Mouse (Mus musculus) embryonic facial prominence, embryonic 14.5 days (tissue): ENCODE data around the gene Pafah1b2. TPM values are rescaled to one million over a fixed set of nuclear protein-coding genes. Genes with fewer than 3 reads are reported as not detected.

Experiments used
- ATAC-seq: fragments of 200-750 bp; cut with Nextera tagmentation; 2 replicates; pipeline ENCODE4 v1.8.0; 2017; ENCODE audit warnings: low read depth, moderate number of reproducible peaks, moderate TSS enrichment
- DNase-seq: peaks from one replicate; pipeline ENCODE4 v3.0.0-alpha.2; 2015; ENCODE audit warnings: low spot score
- H3K27ac ChIP-seq: fragments of 300-500 bp; sonication (generic); replicated peaks from 2 replicates; pipeline ENCODE4 v1.5.1; 2014; ENCODE audit warnings: low read depth, mild to moderate bottlenecking, low read length, moderate library complexity
- H3K27me3 ChIP-seq: fragments of 300-500 bp; sonication (generic); replicated peaks from 2 replicates; pipeline ENCODE4 v1.6.1; 2014; ENCODE audit warnings: low read length; ENCODE audit not compliant: control insufficient read depth, insufficient read depth
- H3K36me3 ChIP-seq: fragments of 300-500 bp; sonication (generic); 2 replicates; pipeline ENCODE4 v1.6.1; 2014; ENCODE audit warnings: low read length, mixed read lengths; ENCODE audit not compliant: control insufficient read depth, insufficient read depth
- H3K4me1 ChIP-seq: fragments of 300-500 bp; sonication (generic); 2 replicates; pipeline ENCODE4 v1.6.1; 2014; ENCODE audit warnings: antibody characterized with exemption, low read length; ENCODE audit not compliant: control insufficient read depth, insufficient read depth
- H3K4me2 ChIP-seq: fragments of 300-500 bp; sonication (generic); 2 replicates; pipeline ENCODE4 v1.6.1; 2014; ENCODE audit warnings: low read depth, mild to moderate bottlenecking, low read length, moderate library complexity, mixed read lengths
- H3K4me3 ChIP-seq: fragments of 300-500 bp; sonication (generic); 2 replicates; pipeline ENCODE4 v1.5.1; 2014; ENCODE audit warnings: low read depth, mild to moderate bottlenecking, low read length
- H3K9ac ChIP-seq: fragments of 300-500 bp; sonication (generic); 2 replicates; pipeline ENCODE4 v1.6.1; 2014; ENCODE audit warnings: low read depth, mild to moderate bottlenecking, low read length, moderate library complexity, mixed read lengths
- H3K9me3 ChIP-seq: fragments of 300-500 bp; sonication (generic); 2 replicates; pipeline ENCODE4 v1.6.1; 2016; ENCODE audit warnings: low read length; ENCODE audit not compliant: control insufficient read depth
- WGBS: fragments of 180-500 bp; shearing (Covaris S2); extraction: QIAGEN DNeasy Blood & Tissue Kit; methylation state at CpG from one replicate; pipeline ENCODE4 v1.1.7; 2014; 5-methylcytosine and 5-hydroxymethylcytosine counted together
- polyA plus RNA-seq: library from polyadenylated mRNA; unstranded; fragments of >200 nt; fragmentation: Nextera tagmentation; extraction: Ambion mirVana; gene quantifications from 2 replicates; pipeline ENCODE4 v1.2.1, GENCODE M21; 2014

The Pafah1b2 gene
- polyA plus RNA-seq, 1 experiment from 2014 or later: 167 TPM

- no peak for ATAC-seq
- H3K27ac ChIP-seq: no peak overlapping the region
Observed at GRCm38 (mm10) chr9:45944506-45945400, 67.7 kb downstream of the Pafah1b2 start.

GRCm38 (mm10) chr9:45943628-45944505 lies 68.6 kb downstream of the Pafah1b2 start:
- ATAC-seq (peak; percentile 28; the same call in 1 of the 2 replicates), DNase-seq (no peak)
- Histone ChIP-seq H3K27ac (no peak overlapping the region), H3K4me2 (no peak overlapping the region), H3K9ac (no peak overlapping the region), H3K4me3 (no peak overlapping the region), H3K36me3 (peaks cover 90% of the 10 kb centered on the region), H3K27me3 (no peaks in the 10 kb centered on the region), H3K4me1 (no peaks in the 10 kb centered on the region), H3K9me3 (no peaks in the 10 kb centered on the region)
- 88% methylated on average over 8 of the region's 8 CpGs for WGBS

More at GRCm38 (mm10) chr9:45944506-45945400, 67.7 kb downstream of the Pafah1b2 start:
- no peak for DNase-seq
- no peaks in the 10 kb centered on the region for H3K9me3 ChIP-seq
- peaks cover 92% of the 10 kb centered on the region for H3K36me3 ChIP-seq
- H3K4me2 ChIP-seq: no peak overlapping the region
- no peaks in the 10 kb centered on the region for H3K4me1 ChIP-seq
- 85% methylated on average over 13 of the region's 13 CpGs for WGBS
- no peak overlapping the region for H3K4me3 ChIP-seq
- H3K27me3 ChIP-seq: no peaks in the 10 kb centered on the region
- no peak overlapping the region for H3K9ac ChIP-seq

GRCm38 (mm10) chr9:45942916-45943315 lies 69.6 kb downstream of the Pafah1b2 start:
- Histone ChIP-seq H3K36me3 (peaks cover 88% of the 10 kb centered on the region), H3K27me3 (no peaks in the 10 kb centered on the region), H3K27ac (no peak overlapping the region), H3K9ac (no peak overlapping the region), H3K4me2 (no peak overlapping the region), H3K4me3 (no peak overlapping the region), H3K4me1 (no peaks in the 10 kb centered on the region), H3K9me3 (no peaks in the 10 kb centered on the region)
- 91% methylated on average over 8 of the region's 8 CpGs for WGBS
- ATAC-seq (no peak), DNase-seq (no peak)

DNA sequence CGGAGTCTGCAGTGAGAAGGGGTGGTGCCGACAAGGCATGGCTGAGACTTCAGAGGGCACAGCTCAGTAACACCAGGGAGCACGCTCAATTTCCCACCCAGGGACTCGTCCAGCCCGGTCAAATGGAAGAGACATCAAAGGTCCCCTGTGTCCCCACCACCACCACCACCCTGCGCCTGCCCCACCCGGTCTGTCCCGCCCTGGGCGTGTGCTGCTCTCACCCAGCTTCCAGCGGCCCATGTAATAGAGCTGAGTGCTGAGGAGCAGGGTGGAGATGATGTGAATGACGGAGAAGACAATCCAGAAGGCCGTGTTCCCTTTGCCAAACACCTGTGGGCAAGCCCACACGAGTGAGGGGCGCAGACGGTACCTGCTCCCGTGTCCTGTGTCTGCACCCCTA lies 70.0 kb downstream of the Pafah1b2 start:
- 89% methylated on average over 14 of the region's 16 CpGs for WGBS
- H3K27me3 ChIP-seq: no peaks in the 10 kb centered on the region
- no peak overlapping the region for H3K4me3 ChIP-seq
- no peak for DNase-seq
- no peak overlapping the region for H3K27ac ChIP-seq
- H3K4me2 ChIP-seq: no peak overlapping the region
- ATAC-seq: 0 out of 2 replicates have a peak, but pooled peaks have one; percentile 12
- no peaks in the 10 kb centered on the region for H3K9me3 ChIP-seq
- no peak overlapping the region for H3K9ac ChIP-seq
- peaks cover 83% of the 10 kb centered on the region for H3K36me3 ChIP-seq
- H3K4me1 ChIP-seq: no peaks in the 10 kb centered on the region

DNA sequence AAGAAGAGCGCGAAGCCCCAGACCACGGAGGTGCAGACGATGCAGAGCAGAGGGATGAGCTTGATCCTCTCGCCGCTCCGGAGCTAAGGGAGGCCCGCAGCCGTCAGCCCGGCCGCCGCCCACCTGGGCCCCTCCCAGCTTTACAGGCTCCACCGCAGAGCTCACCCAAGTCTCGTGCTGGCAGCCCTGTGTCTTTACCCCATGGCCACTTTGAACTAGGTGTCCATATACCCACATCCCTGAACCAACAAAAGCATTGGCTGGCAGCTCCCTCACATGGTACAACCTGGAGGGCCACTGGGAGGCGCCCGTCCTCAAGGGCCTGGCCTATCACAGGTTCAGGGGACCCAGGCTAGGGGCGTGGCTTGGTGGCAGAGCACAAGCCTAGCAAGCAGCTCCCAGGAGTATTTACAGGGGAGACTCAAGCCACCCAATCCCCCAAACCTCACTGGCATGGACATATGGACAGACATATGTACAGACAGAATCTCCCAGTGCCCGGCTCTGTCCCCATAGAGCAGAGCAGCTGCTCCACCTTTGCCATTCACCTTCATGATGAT lies 71.1 kb downstream of the Pafah1b2 start:
- peaks cover 73% of the 10 kb centered on the region for H3K36me3 ChIP-seq
- no peaks in the 10 kb centered on the region for H3K27me3 ChIP-seq
- DNase-seq: peak; percentile 14
- H3K9ac ChIP-seq: no peak overlapping the region
- H3K27ac ChIP-seq: no peak overlapping the region
- 65% methylated on average over 14 of the region's 18 CpGs for WGBS
- no peak for ATAC-seq
- H3K9me3 ChIP-seq: no peaks in the 10 kb centered on the region
- no peak overlapping the region for H3K4me2 ChIP-seq
- no peaks in the 10 kb centered on the region; the same call in 1 of the 2 replicates for H3K4me1 ChIP-seq
- no peak overlapping the region for H3K4me3 ChIP-seq

DNA sequence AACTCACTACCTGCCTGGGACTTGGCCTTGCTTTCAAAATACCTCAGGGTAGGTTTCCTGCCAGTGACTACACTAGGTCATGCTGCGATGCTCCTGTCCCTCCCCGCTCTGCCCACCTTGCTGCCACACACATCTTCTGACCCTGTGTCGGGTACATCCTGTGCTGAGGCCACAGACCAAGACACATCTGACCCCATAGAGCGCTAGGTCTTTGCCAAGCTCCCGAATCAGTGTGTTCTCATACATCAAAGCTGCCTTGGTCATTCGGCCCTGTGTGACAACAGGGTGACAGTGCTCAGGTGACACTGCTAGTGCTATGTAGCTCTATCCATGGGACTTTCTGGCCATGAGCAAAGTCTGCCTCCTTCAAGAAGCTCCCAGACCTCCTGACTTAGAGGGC lies 72.7 kb downstream of the Pafah1b2 start:
- H3K9me3 ChIP-seq: no peaks in the 10 kb centered on the region
- H3K4me3 ChIP-seq: no peak overlapping the region
- DNase-seq: no peak
- 89% methylated on average over 6 of the region's 6 CpGs for WGBS
- no peak overlapping the region for H3K9ac ChIP-seq
- no peak overlapping the region for H3K27ac ChIP-seq
- H3K4me2 ChIP-seq: no peak overlapping the region
- ATAC-seq: no peak
- H3K4me1 ChIP-seq: no peaks in the 10 kb centered on the region; the same call in 1 of the 2 replicates
- H3K27me3 ChIP-seq: no peaks in the 10 kb centered on the region
- H3K36me3 ChIP-seq: peaks cover 57% of the 10 kb centered on the region

GRCm38 (mm10) chr9:45938952-45939637 lies 73.4 kb downstream of the Pafah1b2 start:
- H3K27me3 ChIP-seq: no peaks in the 10 kb centered on the region
- H3K4me2 ChIP-seq: no peak overlapping the region
- no peak overlapping the region for H3K9ac ChIP-seq
- H3K4me1 ChIP-seq: no peaks in the 10 kb centered on the region; the same call in 1 of the 2 replicates
- no peak overlapping the region for H3K4me3 ChIP-seq
- ATAC-seq (no peak), DNase-seq (no peak)
- no peaks in the 10 kb centered on the region for H3K9me3 ChIP-seq
- 80% methylated on average over 15 of the region's 15 CpGs for WGBS
- H3K36me3 ChIP-seq: peaks cover 50% of the 10 kb centered on the region
- H3K27ac ChIP-seq: no peak overlapping the region

- no peaks in the 10 kb centered on the region for H3K27me3 ChIP-seq
- H3K4me2 ChIP-seq: no peak overlapping the region
- no peaks in the 10 kb centered on the region; the same call in 1 of the 2 replicates for H3K4me1 ChIP-seq
- no peaks in the 10 kb centered on the region for H3K9me3 ChIP-seq
- DNase-seq (no peak), ATAC-seq (no peak)
- no peak overlapping the region for H3K27ac ChIP-seq
- no peak overlapping the region for H3K4me3 ChIP-seq
- H3K9ac ChIP-seq: no peak overlapping the region
- peaks cover 40% of the 10 kb centered on the region for H3K36me3 ChIP-seq
- 91% methylated on average over 8 of the region's 8 CpGs for WGBS
Observed at GRCm38 (mm10) chr9:45938088-45938487, 74.4 kb downstream of the Pafah1b2 start.
